Mouse (Mus musculus) myocyte (in vitro differentiated cells): ENCODE data around the gene Gstm4.

Source experiments
- CEBPB ChIP-seq: IDR thresholded peaks from 2 replicates; pipeline ENCODE4 v1.6.1; 2011; ENCODE audit warnings: mild to moderate bottlenecking, moderate library complexity; ENCODE audit not compliant: poor library complexity, insufficient read depth, severe bottlenecking
- E2F4 ChIP-seq: IDR thresholded peaks from one replicate; pipeline ENCODE4 v1.6.1; 2011; ENCODE audit warnings: mild to moderate bottlenecking, control low read depth, moderate library complexity; ENCODE audit not compliant: insufficient read depth
- MAX ChIP-seq: IDR thresholded peaks from one replicate; pipeline ENCODE4 v1.6.1; 2011; ENCODE audit warnings: low read depth, mild to moderate bottlenecking, control low read depth
- MYOD1 ChIP-seq, 3 experiments: IDR thresholded peaks; one replicate each; pipeline ENCODE4 v1.6.1; 2011; ENCODE audit warnings: control low read depth in 2 of 3, low read depth in 2 of 3, mild to moderate bottlenecking in 2 of 3, moderate library complexity in 1 of 3; ENCODE audit not compliant: insufficient read length in 2 of 3, control insufficient read depth in 1 of 3
- MYOG ChIP-seq, 3 experiments: IDR thresholded peaks; one replicate each; pipeline ENCODE4 v1.6.1; 2011; ENCODE audit warnings: control low read depth in 2 of 3, low read depth in 2 of 3, mild to moderate bottlenecking in 2 of 3; ENCODE audit not compliant: insufficient read length in 2 of 3, control insufficient read depth in 1 of 3, insufficient read depth in 1 of 3
- POLR2A ChIP-seq: IDR thresholded peaks from one replicate; pipeline ENCODE4 v1.6.1; 2011; ENCODE audit warnings: low read depth, mild to moderate bottlenecking, control low read depth, moderate library complexity; ENCODE audit not compliant: insufficient read length
- TCF12 ChIP-seq: IDR thresholded peaks from one replicate; pipeline ENCODE4 v1.6.1; 2011; ENCODE audit warnings: mild to moderate bottlenecking, control low read depth; ENCODE audit not compliant: poor library complexity, insufficient read depth, severe bottlenecking
- TCF3 ChIP-seq: IDR thresholded peaks from one replicate; pipeline ENCODE4 v1.6.1; 2011; ENCODE audit warnings: low read depth, control low read depth; ENCODE audit not compliant: insufficient read length
- USF1 ChIP-seq: IDR thresholded peaks from one replicate; pipeline ENCODE4 v1.6.1; 2011; ENCODE audit warnings: low read depth, mild to moderate bottlenecking, control low read depth, moderate library complexity

DNA sequence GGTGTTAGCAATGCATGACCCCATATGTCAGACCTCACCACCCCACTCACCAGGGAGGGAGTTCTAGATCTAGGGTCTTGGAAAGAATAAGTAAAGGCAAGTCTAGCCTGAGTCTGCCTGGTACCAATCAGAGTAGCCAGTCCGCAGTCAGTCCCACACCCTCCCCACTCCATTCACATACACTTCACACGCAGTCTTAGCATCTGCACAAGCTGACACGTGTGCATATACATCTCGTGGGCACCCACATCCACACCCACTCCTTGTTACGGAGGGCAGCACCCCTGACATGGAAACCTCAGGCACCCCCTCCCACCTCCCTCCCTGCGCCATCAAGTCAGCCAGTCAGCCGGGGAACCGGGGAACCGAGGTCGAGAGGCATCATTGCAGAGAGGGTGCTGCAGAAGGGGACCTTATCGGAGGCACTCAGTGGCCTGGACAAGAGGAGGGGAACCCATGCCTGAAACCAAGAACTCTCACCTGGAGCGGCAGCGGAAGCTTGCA, 40.1 kb upstream of the Gstm4 start:
- no peak for TF ChIP-seq MYOG (IDR thresholded peaks at IDR 0.05; ENCODE audit: control insufficient read depth in 1 of 3, insufficient read depth in 1 of 3, insufficient read length in 2 of 3, low read depth in 2 of 3)
- TF ChIP-seq POLR2A = no peak
- no peak for TF ChIP-seq E2F4
- no peak for TF ChIP-seq MAX
- no peak for TF ChIP-seq TCF3
- TF ChIP-seq MYOD1 (IDR thresholded peaks at IDR 0.05; ENCODE audit: control insufficient read depth in 1 of 3, insufficient read length in 2 of 3, low read depth in 2 of 3) = no peak
- TF ChIP-seq TCF12 = no peak
- no peak for TF ChIP-seq USF1
- TF ChIP-seq CEBPB = no peak
